Mouse (Mus musculus) spleen, postnatal 14 days (tissue): ENCODE results near the gene Gm27021.

Source experiments
- DNase-seq, 2 experiments: peaks; one replicate each; pipeline ENCODE4 v3.0.0; 2021 to 2022; ENCODE audit warnings: low spot score in 2 of 2

Gene Gm27021

GRCm38 (mm10) chr8:120686051-120686450 is 18.2 kb upstream of the Gm27021 start:
- DNase-seq, result no peak

GRCm38 (mm10) chr8:120685591-120685990 is 17.7 kb upstream of the Gm27021 start:
- DNase-seq, result no peak

- no peak for DNase-seq
These were observed 17.2 kb upstream of the Gm27021 start for GRCm38 (mm10) chr8:120685097-120685496.

GRCm38 (mm10) chr8:120684082-120684481 is 16.2 kb upstream of the Gm27021 start:
- no peak for DNase-seq

- peak; percentile 66 to 76 for DNase-seq
These were observed 15.7 kb upstream of the Gm27021 start for GRCm38 (mm10) chr8:120683602-120684001.

- no peak for DNase-seq
These were observed 13.2 kb upstream of the Gm27021 start for GRCm38 (mm10) chr8:120681113-120681512.

GRCm38 (mm10) chr8:120680405-120680804 is 12.5 kb upstream of the Gm27021 start:
- peak in 1 of 2 experiments; percentile 54 for DNase-seq

- no peak for DNase-seq
These were observed 11.9 kb upstream of the Gm27021 start for GRCm38 (mm10) chr8:120679629-120680387.

- peak; percentile 66 to 79 for DNase-seq
These were observed 10.6 kb upstream of the Gm27021 start for GRCm38 (mm10) chr8:120678447-120678846.

GRCm38 (mm10) chr8:120675718-120676117 is 7.8 kb upstream of the Gm27021 start:
- DNase-seq, result no peak

- no peak for DNase-seq
These were observed 5.4 kb upstream of the Gm27021 start for GRCm38 (mm10) chr8:120673298-120673697.

GRCm38 (mm10) chr8:120672626-120673229 is 4.8 kb upstream of the Gm27021 start:
- no peak for DNase-seq

- no peak for DNase-seq
These were observed 3.9 kb upstream of the Gm27021 start for GRCm38 (mm10) chr8:120671775-120672174.

GRCm38 (mm10) chr8:120668374-120668905 is 561 bp upstream of the Gm27021 start, which contains the start of gene Emc8:
Gene Emc8, minus strand, starts transcription at chr8:120668573.
- peak in 1 of 2 experiments; percentile 27 for DNase-seq

- no peak for DNase-seq
These were observed 940 bp downstream of the Gm27021 start for GRCm38 (mm10) chr8:120666807-120667470.

- DNase-seq, result peak in 1 of 2 experiments; percentile 26
These were observed 2.0 kb downstream of the Gm27021 start for GRCm38 (mm10) chr8:120665726-120666455.

- DNase-seq, result no peak
These were observed 3.3 kb downstream of the Gm27021 start for GRCm38 (mm10) chr8:120664566-120664965.

GRCm38 (mm10) chr8:120657415-120657814 is 10.5 kb downstream of the Gm27021 start:
- DNase-seq, result no peak

GRCm38 (mm10) chr8:120656322-120657052 is 11.4 kb downstream of the Gm27021 start:
- no peak for DNase-seq

- DNase-seq, result no peak
These were observed 20.3 kb downstream of the Gm27021 start, which contains the start of gene 1190005I06Rik for GRCm38 (mm10) chr8:120647532-120647931. Gene 1190005I06Rik, minus strand, starts transcription at chr8:120647632.

- no peak for DNase-seq
These were observed 23.2 kb downstream of the Gm27021 start for GRCm38 (mm10) chr8:120644663-120645062.
